ENCODE assay signal across 10 mouse cellular contexts in the genomic region with DNA sequence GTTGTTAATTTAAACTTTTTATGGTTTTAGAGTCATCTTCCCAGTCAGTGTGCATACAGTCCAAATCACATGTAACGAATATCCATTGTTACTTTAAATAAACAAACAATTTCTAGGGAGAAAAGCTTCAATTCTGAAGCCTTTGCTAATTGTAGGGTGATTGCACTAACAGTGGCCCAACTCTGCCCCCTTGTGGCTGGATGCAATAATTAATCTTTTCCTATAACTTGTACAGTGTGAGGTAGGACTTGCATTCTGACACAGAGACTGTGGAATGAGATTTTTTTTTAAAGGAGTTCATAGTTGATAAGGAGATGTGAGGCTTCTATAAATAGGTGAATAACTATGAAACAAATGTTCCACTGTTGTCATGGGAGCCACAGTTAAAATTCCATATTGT. TPM values are rescaled to one million over a fixed set of nuclear protein-coding genes. Genes with fewer than 3 reads are reported as not detected.
DNase-seq lines count a peak whose midpoint lies in the region; ATAC-seq lines count a peak whose summit lies in the region.
"Had no signal": no experiment of that assay in that cellular context is flagged by ENCODE, and none has a peak within 500 bp of the region (broad histone marks: within the 10 kb centered on the region; RNA-seq: fewer than 3 reads in every experiment).

No protein-coding gene starts in this region.

- no peak overlapping the region for H3K4me3 ChIP-seq in hindbrain, embryonic 16.5 days (ENCODE audit: low read length)

- H3K9me3 ChIP-seq in hindbrain, embryonic 16.5 days (ENCODE audit: control insufficient read depth, low read length) = no peaks in the 10 kb centered on the region

- H3K9ac ChIP-seq in hindbrain, embryonic 16.5 days (ENCODE audit: low read depth, low read length) = no peak overlapping the region

- no peaks in the 10 kb centered on the region for H3K36me3 ChIP-seq in hindbrain, embryonic 16.5 days (ENCODE audit: control insufficient read depth, insufficient read depth, low read length)

- intact Hi-C loops in left cerebral cortex, postnatal 4 days (cut with DNase I) = loop anchor here (5.0 kb wide), 1 partner anchor 343 kb away; no protein-coding TSS in a partner anchor

- ATAC-seq in erythroblast, adult 5-6 weeks (replicated peaks; ENCODE audit: low FRiP score, poor library complexity, severe bottlenecking) = peak; percentile 57; the same call in 1 of the 2 replicates
- peak; percentile 86 for ATAC-seq in hindbrain, embryonic 16.5 days

- 2% methylated on average over 1 of the region's 1 CpGs for WGBS in hindbrain, embryonic 16.5 days

- peak; percentile 89 for DNase-seq in testis, postnatal 10 days (ENCODE audit: low spot score)
- no peak for DNase-seq in testis, postnatal 14 days (ENCODE audit: low spot score)
- peak; percentile 79 for DNase-seq in brain, adult 2 months (ENCODE audit: low read depth, low spot score)
- peak; percentile 74 for DNase-seq in left cerebral cortex, postnatal 4 days
- DNase-seq in naive thymus-derived CD4-positive, alpha-beta T cell, adult 2 months (ENCODE audit: low read depth) = peak; percentile 52
- peak; percentile 43 for DNase-seq in yolk sac, embryonic 10.5 days (ENCODE audit: low spot score)

- H3K4me1 ChIP-seq in hindbrain, embryonic 16.5 days (ENCODE audit: control insufficient read depth, insufficient read depth, low read depth, low read length) = no peaks in the 10 kb centered on the region

- H3K4me2 ChIP-seq in hindbrain, embryonic 16.5 days (ENCODE audit: low read length) = no peak overlapping the region

- H3K27me3 ChIP-seq in hindbrain, embryonic 16.5 days (replicated peaks; ENCODE audit: control insufficient read depth, insufficient read depth, low read length) = peaks cover 3% of the 10 kb centered on the region; the same call in 1 of the 2 replicates

- H3K27ac ChIP-seq in hindbrain, embryonic 16.5 days (ENCODE audit: low read depth, low read length) = no peak overlapping the region

RNA-seq across cellular contexts. Expression of gene Them7, which starts 6.2 kb away (rescaled TPM):
- 2.9 TPM in 1 of 2 replicates, not detected in the other for total RNA-seq in erythroblast, adult 5-6 weeks (2015; ENCODE audit: low replicate concordance)
- total RNA-seq in erythroblast, adult 5-6 weeks (2017; ENCODE audit: low replicate concordance) = not detected in 2 replicates
- 0.10 and 0.15 TPM in 2 replicates for polyA plus RNA-seq in hindbrain, embryonic 16.5 days (2015; fragmentation: Nextera tagmentation; extraction: Ambion mirVana)
- not detected for total RNA-seq in left cerebral cortex, postnatal 4 days (2021)
- total RNA-seq: neutrophil, adult 5-6 weeks had no signal
- polyA plus RNA-seq: frontal cortex, adult 2 months had no signal
